In the genomic region with DNA sequence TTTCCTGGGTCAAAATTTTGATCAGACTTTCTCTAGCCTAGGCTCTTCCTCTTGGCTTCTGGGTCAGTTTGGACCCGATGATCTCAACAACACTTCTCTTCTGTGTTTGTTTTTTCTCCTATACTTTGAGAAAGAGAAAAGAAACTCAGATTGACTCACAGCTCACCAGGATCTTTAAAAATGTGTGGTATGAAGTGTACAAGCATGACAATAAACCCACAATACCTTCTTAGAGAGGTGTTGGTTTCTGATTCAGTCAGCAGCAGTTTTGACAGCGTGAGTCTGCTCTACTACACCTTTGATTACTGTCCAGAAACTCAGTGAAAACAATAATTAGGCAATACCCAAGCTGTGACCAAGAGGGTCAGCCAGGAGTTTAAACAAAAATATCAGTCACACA, we compare ENCODE assay signal across 17 mouse cellular contexts.
"Had no signal": no experiment of that assay in that cellular context is flagged by ENCODE, and none has a peak within 500 bp of the region (broad histone marks: within the 10 kb centered on the region; RNA-seq: fewer than 3 reads in every experiment).

No protein-coding gene starts in this region.

- H3K9ac ChIP-seq: liver, embryonic 13.5 days; lung, embryonic 14.5 days had no signal

- DNase-seq: kidney, adult 18-20 months; kidney, postnatal 10 days; kidney, postnatal 36 days; liver, embryonic 13.5 days; lung, embryonic 14.5 days; midbrain, embryonic 14.5 days; right cerebral cortex, adult 18-20 months; right cerebral cortex, postnatal 14 days; right cerebral cortex, postnatal 4 days; thymus, adult 2 months; thymus, postnatal 14 days; thymus, postnatal 4 days had no signal

- H3K4me2 ChIP-seq: liver, embryonic 13.5 days; lung, embryonic 14.5 days; midbrain, embryonic 11.5 days had no signal

- H3K27me3 ChIP-seq: liver, embryonic 13.5 days; megakaryocyte, embryonic 14.5 days had no signal

- H3K4me3 ChIP-seq: liver, embryonic 13.5 days had no signal

- H3K36me3 ChIP-seq: liver, embryonic 13.5 days had no signal

- H3K27ac ChIP-seq: liver, embryonic 13.5 days; stomach, postnatal 0 days had no signal

- H3K9me3 ChIP-seq: liver, embryonic 13.5 days; megakaryocyte, embryonic 14.5 days had no signal

- ATAC-seq: intestine, embryonic 16.5 days; lung, postnatal 0 days had no signal
